Comparison of ENCODE assay signal across 25 mouse cellular contexts in genomic region chr19:5198553-5198952, GRCm38 (mm10).
"Had no signal": no experiment of that assay in that cellular context is flagged by ENCODE, and none has a peak within 500 bp of the region (broad histone marks: within the 10 kb centered on the region; RNA-seq: fewer than 3 reads in every experiment).

No protein-coding gene starts in this region.

- H3K36me3 ChIP-seq: heart, embryonic 10.5 days; heart, embryonic 12.5 days; hindbrain, embryonic 10.5 days; hindbrain, embryonic 12.5 days; intestine, embryonic 15.5 days; limb, embryonic 10.5 days; limb, embryonic 12.5 days; liver, embryonic 12.5 days had no signal

- H3K9ac ChIP-seq: heart, embryonic 12.5 days; hindbrain, embryonic 12.5 days; hindbrain, embryonic 14.5 days; intestine, embryonic 15.5 days; limb, embryonic 12.5 days; liver, embryonic 12.5 days had no signal

- H3K27ac ChIP-seq: heart, embryonic 10.5 days; hindbrain, embryonic 10.5 days; hindbrain, embryonic 12.5 days; hindbrain, embryonic 14.5 days; intestine, embryonic 15.5 days; layer of hippocampus, adult 2 months; left cerebral cortex, adult 2 months; limb, embryonic 10.5 days; limb, embryonic 12.5 days; liver, embryonic 12.5 days had no signal

- H3K9me3 ChIP-seq: heart, embryonic 10.5 days; heart, embryonic 12.5 days; hindbrain, embryonic 10.5 days; hindbrain, embryonic 12.5 days; intestine, embryonic 15.5 days; limb, embryonic 10.5 days; limb, embryonic 12.5 days; liver, embryonic 12.5 days had no signal

- H3K4me2 ChIP-seq: heart, embryonic 12.5 days; hindbrain, embryonic 12.5 days; hindbrain, embryonic 14.5 days; intestine, embryonic 15.5 days; limb, embryonic 12.5 days; liver, embryonic 12.5 days had no signal

- H3K27me3 ChIP-seq: heart, embryonic 12.5 days; hindbrain, embryonic 12.5 days; intestine, embryonic 15.5 days; limb, embryonic 12.5 days; liver, embryonic 12.5 days had no signal

- DNase-seq: gastrocnemius, postnatal 14 days; gastrocnemius, postnatal 36 days; heart, adult 18-20 months; heart, postnatal 10 days; heart, postnatal 4 days; kidney, adult 18-20 months; kidney, adult 8-10 months; kidney, postnatal 10 days; kidney, postnatal 25 days; kidney, postnatal 4 days; liver had no signal

- ATAC-seq: hindbrain, embryonic 16.5 days; inflammation-experienced regulatory T-cells, adult 6 months; intestine, embryonic 15.5 days; intestine, postnatal 0 days; liver, embryonic 12.5 days had no signal

- H3K4me3 ChIP-seq: heart, embryonic 10.5 days; heart, embryonic 12.5 days; hindbrain, embryonic 10.5 days; hindbrain, embryonic 12.5 days; intestine, embryonic 15.5 days; layer of hippocampus, adult 2 months; left cerebral cortex, adult 2 months; limb, embryonic 10.5 days; limb, embryonic 12.5 days; liver, embryonic 12.5 days had no signal

- H3K4me1 ChIP-seq: hindbrain, embryonic 10.5 days; hindbrain, embryonic 12.5 days; intestine, embryonic 15.5 days; limb, embryonic 10.5 days; limb, embryonic 12.5 days had no signal
